Mouse (Mus musculus) neutrophil, adult 5-6 weeks (primary cell): ENCODE data around the gene Irs4. TPM values are rescaled to one million over a fixed set of nuclear protein-coding genes. Genes with fewer than 3 reads are reported as not detected.

Source experiments
- ATAC-seq: fragments of 151-379, 151-347 bp; 2 replicates; pipeline ENCODE4 v1.8.0; 2017; ENCODE audit warnings: mild to moderate bottlenecking, moderate TSS enrichment; ENCODE audit not compliant: insufficient number of reproducible peaks, poor library complexity, low FRiP score, severe bottlenecking; ENCODE audit errors: extremely low read depth
- total RNA-seq: library from RNA; stranded (forward); fragments of 200-1000 nt; gene quantifications from 2 replicates; pipeline ENCODE4 v1.2.3, GENCODE M21; 2017

The Irs4 gene
- not detected in 2 replicates for total RNA-seq

DNA sequence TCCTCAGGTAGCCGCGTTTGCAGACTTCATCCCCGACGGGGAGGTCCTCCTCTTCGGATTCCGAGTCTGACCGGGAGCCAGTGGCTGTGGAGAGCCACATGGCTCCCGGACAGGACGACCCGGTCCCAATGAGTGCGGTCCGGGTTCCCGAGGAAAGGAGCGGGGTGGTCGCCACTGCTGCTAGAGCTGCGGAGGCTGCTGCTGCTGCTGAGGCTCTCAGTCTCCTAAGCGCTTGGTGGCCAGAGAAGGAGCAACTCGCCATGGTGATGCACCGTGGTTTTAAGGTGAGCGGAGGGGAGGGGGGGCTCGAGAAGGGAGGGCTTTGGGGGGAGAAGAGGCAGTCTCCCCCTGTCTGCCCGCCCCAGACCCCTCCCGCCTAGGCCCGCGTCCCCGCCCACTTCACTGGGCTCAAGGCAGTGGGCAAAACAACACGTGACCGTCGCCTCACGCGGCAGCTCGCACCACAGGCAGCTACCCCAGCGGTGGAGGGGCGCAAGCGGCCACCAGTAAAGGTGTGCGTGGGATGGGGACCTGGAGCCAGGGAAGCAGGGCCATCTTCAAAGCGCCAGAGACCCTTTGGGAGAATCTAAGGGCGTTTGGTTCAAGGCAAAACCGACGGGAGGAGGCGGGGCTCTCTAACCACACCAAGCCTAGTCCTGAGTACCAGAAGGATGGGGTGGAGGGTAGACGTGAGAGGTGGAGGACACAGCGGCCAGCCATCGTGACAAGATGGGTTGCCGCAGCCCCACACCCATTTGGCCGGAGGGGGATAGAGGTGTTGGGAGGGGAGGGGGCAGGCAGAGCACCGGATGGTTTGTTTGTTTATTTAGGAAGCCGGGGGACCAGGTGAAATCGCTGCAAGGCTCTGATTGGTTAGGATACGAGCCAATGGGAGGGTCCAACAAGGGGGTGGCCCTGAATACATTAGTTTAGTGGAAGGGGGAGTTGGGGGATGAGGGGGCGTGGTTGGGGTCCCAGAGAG, at the start of gene Irs4:
Irs4 (minus strand) TSS at position 327 of the 982 bp plus-strand sequence.
- ATAC-seq: no peak

DNA sequence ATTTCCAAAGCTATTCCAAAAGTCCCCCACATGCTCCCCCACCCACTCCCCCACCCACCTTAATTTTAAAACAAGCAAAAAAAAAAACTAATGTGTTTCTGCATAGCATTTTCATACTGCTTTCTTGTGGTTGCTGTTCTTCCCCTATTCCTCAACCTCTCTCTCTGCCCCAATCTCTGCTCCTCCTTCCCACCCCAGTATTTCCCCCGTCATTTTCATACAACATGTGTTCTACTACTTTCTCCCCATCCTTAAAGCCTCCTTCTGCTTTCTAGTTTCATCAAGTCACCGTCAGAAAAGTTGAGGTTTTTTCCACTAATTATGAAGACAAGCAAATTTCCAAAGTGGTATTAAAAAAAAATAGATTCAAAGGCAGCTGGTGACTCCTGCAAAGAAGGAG, 25.3 kb upstream of the Irs4 start:
- ATAC-seq: no peak

DNA sequence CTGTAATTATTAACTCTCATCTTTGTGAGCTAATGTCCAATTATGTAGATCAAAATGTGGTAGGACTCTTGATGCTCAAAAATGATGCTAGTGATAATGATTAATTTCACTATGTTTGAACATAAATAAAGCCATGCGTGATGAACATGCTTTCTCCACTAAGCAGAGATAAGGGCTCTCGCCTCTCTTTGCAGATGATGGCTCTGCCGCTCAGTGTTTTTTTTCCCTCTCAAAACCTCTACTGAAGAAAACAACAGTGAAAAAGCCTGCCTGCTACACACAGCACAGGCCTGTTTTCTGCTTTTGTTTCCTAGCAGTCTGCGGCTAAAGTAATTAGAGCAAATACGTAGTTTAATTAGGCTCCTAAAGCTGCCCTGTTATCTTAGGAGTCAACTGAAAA, 4.5 kb upstream of the Irs4 start:
- no peak for ATAC-seq

DNA sequence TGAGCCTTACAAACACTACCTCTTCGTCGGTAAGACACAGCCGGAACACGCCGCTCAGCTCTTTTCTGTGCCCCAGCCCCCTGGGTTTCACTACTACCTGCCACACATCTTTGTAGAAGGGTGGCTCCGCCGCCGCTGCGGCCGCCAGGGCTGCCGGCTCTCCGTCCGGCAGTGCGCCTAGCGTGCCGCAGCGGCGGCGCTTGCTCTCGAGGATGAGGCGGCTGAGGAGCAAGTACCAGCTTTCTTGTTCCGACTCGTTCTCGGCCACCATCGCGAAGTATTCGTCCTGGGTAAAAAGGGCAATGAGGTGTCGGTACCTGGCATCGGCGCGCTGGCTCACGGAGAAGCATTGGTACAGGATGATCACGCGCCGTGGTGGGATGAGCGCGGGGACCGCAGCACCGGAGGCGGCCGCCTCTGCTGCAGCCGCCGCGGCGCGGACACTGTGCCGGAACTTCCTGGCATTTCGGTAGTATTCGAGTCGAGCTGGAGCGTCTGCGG, 622 bp downstream of the Irs4 start:
- ATAC-seq: no peak

DNA sequence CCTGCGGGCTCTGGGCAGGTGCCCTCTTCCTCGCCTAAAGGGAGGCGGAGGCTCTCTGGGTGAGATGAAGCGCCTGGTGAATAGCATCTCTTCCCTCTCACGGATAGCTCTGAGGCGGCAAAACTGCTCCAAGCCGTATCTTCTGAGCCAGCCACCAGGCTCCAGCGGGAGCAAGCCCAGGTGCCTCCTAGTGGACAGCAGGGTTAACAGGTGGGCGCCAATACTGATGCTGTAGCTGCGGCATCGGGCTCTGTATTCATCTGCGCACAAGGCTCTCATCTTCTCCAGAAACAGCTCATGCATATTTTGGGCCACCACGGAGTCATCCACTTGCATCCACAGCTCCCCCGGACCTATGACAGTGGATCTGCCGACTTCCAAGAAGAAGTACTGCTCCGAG, 1.1 kb downstream of the Irs4 start:
- ATAC-seq: no peak

DNA sequence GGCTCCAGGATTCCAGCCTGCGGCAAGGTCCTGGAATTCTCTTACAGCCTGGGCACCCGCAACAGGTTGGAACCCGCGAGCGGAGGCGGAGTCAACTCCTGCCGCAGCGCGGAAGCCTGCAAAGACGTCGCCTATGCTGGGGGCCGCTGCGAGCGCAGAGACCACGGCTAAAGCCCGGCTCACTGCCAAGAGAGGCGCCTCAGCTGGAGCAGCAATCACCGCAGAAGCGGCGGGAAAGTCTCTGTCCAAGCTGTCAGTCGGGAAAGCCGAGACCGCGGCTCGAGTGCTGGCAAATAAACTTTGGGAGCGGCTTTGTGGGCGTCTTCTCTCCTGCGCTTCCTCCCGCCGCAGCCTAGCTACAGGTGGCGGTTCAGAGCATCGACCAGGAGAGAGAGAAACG, 3.3 kb downstream of the Irs4 start:
- ATAC-seq: no peak

Other genes starting within 250 kb of the Irs4 start
- 0.12 TPM in 1 of 2 replicates, not detected in the other for gene Col4a5, start 249.9 kb downstream of the Irs4 start, total RNA-seq
- gene Gm15294, start 150.0 kb upstream of the Irs4 start, total RNA-seq: not detected in 2 replicates